In genomic region chr4:99445077-99445754, GRCm38 (mm10) we compare ENCODE assay signal across 8 mouse cellular contexts.
A peak's percentile ranks its signal among the peaks of the same experiment; 100 is the strongest.
DNase-seq lines count a peak whose midpoint lies in the region; ATAC-seq and TF ChIP-seq lines count a peak whose summit lies in the region.

No protein-coding gene starts in this region.

- WGBS in forebrain, embryonic 14.5 days, result 55% methylated on average over 28 of the region's 28 CpGs
- WGBS in neural tube, embryonic 11.5 days, result 31% methylated on average over 28 of the region's 28 CpGs

- in situ Hi-C loops in ES-E14 (cut with MboI; ENCODE audit: low sequenced_read_pairs in 2 of 2, unreplicated experiment in 2 of 2), result no loop called here

- H3K9ac ChIP-seq in ES-E14 (ENCODE audit: insufficient read depth, low read depth, low read length, poor library complexity, severe bottlenecking), result peak overlapping the region; percentile 29; the same call in 1 of the 2 replicates
- H3K9ac ChIP-seq in forebrain, embryonic 14.5 days (ENCODE audit: low read length), result peak overlapping the region; percentile 29; the same call in 1 of the 2 replicates
- peak overlapping the region; percentile 5; the same call in 1 of the 2 replicates for H3K9ac ChIP-seq in neural tube, embryonic 11.5 days (ENCODE audit: low read length)

- peak overlapping the region; percentile 3 to 60 for H3K4me3 ChIP-seq in ES-E14 (ENCODE audit: insufficient read depth in 1 of 2, low read depth in 1 of 2, low read length in 2 of 2, poor library complexity in 1 of 2, severe bottlenecking in 1 of 2)
- peak overlapping the region; percentile 19; the same call in 1 of the 2 replicates for H3K4me3 ChIP-seq in forebrain, embryonic 14.5 days (ENCODE audit: low read depth, low read length)
- H3K4me3 ChIP-seq in neural tube, embryonic 11.5 days (ENCODE audit: low read depth, low read length), result 0 out of 2 replicates have a peak overlapping the region, but pooled peaks have one; percentile 15

- H3K27me3 ChIP-seq in forebrain, embryonic 14.5 days (replicated peaks; ENCODE audit: control insufficient read depth, insufficient read depth, low read length), result no peaks in the 10 kb centered on the region
- no peaks in the 10 kb centered on the region for H3K27me3 ChIP-seq in neural tube, embryonic 11.5 days (ENCODE audit: control insufficient read depth, insufficient read depth, low read length)

- no peaks in the 10 kb centered on the region for H3K9me3 ChIP-seq in ES-E14 (ENCODE audit: control insufficient read depth, insufficient read depth, low read depth, low read length)
- no peaks in the 10 kb centered on the region for H3K9me3 ChIP-seq in forebrain, embryonic 14.5 days (replicated peaks; ENCODE audit: control insufficient read depth, low read length)
- H3K9me3 ChIP-seq in neural tube, embryonic 11.5 days (ENCODE audit: control insufficient read depth, low read length), result no peaks in the 10 kb centered on the region

- peak; percentile 6 for DNase-seq in gastrocnemius, postnatal 14 days
- DNase-seq in gastrocnemius, adult 18-20 months (ENCODE audit: low spot score), result no peak
- DNase-seq in ES-E14 (ENCODE audit: low read depth, low spot score), result no peak
- DNase-seq in forebrain, embryonic 14.5 days (ENCODE audit: low spot score), result peak; percentile 11
- DNase-seq in kidney, postnatal 4 days, result peak; percentile 15 to 38
- DNase-seq in neural tube, embryonic 11.5 days (ENCODE audit: low spot score), result peak; percentile 33

- intact Hi-C loops in gastrocnemius, postnatal 14 days (cut with DNase I; ENCODE audit: low total_unique reads), result no loop called here

- H3K4me2 ChIP-seq in forebrain, embryonic 14.5 days (ENCODE audit: low read length), result peak overlapping the region; percentile 42
- H3K4me2 ChIP-seq in neural tube, embryonic 11.5 days (ENCODE audit: low read depth), result peak overlapping the region; percentile 41

- ATAC-seq in forebrain, embryonic 14.5 days, result peak; percentile 54; the same call in 1 of the 2 replicates
- ATAC-seq in neural tube, embryonic 11.5 days (ENCODE audit: insufficient read depth, low FRiP score, low TSS enrichment), result peak; percentile 82
- ATAC-seq in CD4-positive, CD25-positive, alpha-beta regulatory T cell, adult 4 months, result no peak
- no peak for ATAC-seq in activated CD4-positive, CD25-positive, alpha-beta regulatory T cell, adult 4 months

- no peaks in the 10 kb centered on the region for H3K36me3 ChIP-seq in ES-E14 (ENCODE audit: control insufficient read depth, insufficient read depth, low read length, poor library complexity, severe bottlenecking)
- no peaks in the 10 kb centered on the region for H3K36me3 ChIP-seq in forebrain, embryonic 14.5 days (ENCODE audit: control insufficient read depth, insufficient read depth, low read length)
- no peaks in the 10 kb centered on the region for H3K36me3 ChIP-seq in neural tube, embryonic 11.5 days (ENCODE audit: control insufficient read depth, insufficient read depth, low read length)

- H3K27ac ChIP-seq in ES-E14 (ENCODE audit: insufficient read depth, low read depth, low read length, poor library complexity, severe bottlenecking), result no peak overlapping the region
- no peak overlapping the region for H3K27ac ChIP-seq in forebrain, embryonic 14.5 days (ENCODE audit: low read depth, low read length)
- H3K27ac ChIP-seq in neural tube, embryonic 11.5 days (ENCODE audit: low read depth, low read length), result no peak overlapping the region

- H3K4me1 ChIP-seq in ES-E14 (ENCODE audit: control insufficient read depth in 2 of 2, insufficient read depth in 2 of 2, low read length in 2 of 2, poor library complexity in 1 of 2), result no peaks in the 10 kb centered on the region
- H3K4me1 ChIP-seq in forebrain, embryonic 14.5 days (ENCODE audit: control insufficient read depth, insufficient read depth, low read length), result no peaks in the 10 kb centered on the region
- no peaks in the 10 kb centered on the region for H3K4me1 ChIP-seq in neural tube, embryonic 11.5 days (ENCODE audit: control insufficient read depth, insufficient read depth, low read length)

TF ChIP-seq in ES-E14, 5 proteins besides CTCF, POLR2A, EP300 and RAD21:
- TF ChIP-seq CHD2 (IDR thresholded peaks at IDR 0.05; ENCODE audit: low read depth, low read length) (no peak), ZC3H11A (IDR thresholded peaks at IDR 0.05; ENCODE audit: borderline replicate concordance, low read depth, low read length) (no peak), MAFK (IDR thresholded peaks at IDR 0.05; ENCODE audit: insufficient read depth, low read depth, low read length) (no peak), ZNF384 (IDR thresholded peaks at IDR 0.05; ENCODE audit: low read depth, low read length) (no peak), HCFC1 (IDR thresholded peaks at IDR 0.05; ENCODE audit: borderline replicate concordance, insufficient read depth, low read length) (no peak)

Comparison
In these comparisons a context has a peak if more than half of its experiments do, and no peak if none do; other contexts are left out.
1. DNase-seq: peak in gastrocnemius, postnatal 14 days (single experiment), forebrain, embryonic 14.5 days (single experiment), kidney, postnatal 4 days (2 of 2) and neural tube, embryonic 11.5 days (single experiment); none in gastrocnemius, adult 18-20 months (single experiment) and ES-E14 (single experiment).
2. ATAC-seq: peak in forebrain, embryonic 14.5 days (single experiment) and neural tube, embryonic 11.5 days (single experiment); none in CD4-positive, CD25-positive, alpha-beta regulatory T cell, adult 4 months (single experiment) and activated CD4-positive, CD25-positive, alpha-beta regulatory T cell, adult 4 months (single experiment).
3. Peak in every context shown above with its lines, with median percentiles within 50 percentile points of each other: H3K4me3 ChIP-seq and H3K9ac ChIP-seq.